Mouse (Mus musculus): Measurements from ENCODE around the gene Nox1. TPM values are rescaled to one million over a fixed set of nuclear protein-coding genes. Genes with fewer than 3 reads are reported as not detected.

Nox1 gene
- polyA plus RNA-seq, 1 experiment from 2014 or later: 0.05 TPM

DNA sequence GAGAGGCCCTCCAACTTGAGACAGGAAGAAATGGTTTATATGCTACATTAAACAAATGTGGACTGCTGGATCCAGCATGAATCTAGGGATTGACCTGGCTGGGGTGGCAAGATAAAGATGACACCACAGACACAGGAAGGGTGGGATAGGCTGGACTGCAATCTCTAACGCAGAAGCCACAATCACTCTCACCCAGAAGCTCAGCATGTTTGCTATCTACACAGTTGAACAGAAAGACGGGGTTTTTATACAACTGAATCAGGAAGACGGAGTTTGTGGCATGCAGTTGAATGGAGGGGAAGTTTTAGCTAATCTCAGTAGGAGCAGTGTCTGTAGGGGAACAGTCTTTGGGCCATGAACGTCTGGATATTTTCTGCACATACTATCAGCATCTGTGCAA is 79.8 kb downstream of the Nox1 start:
- H3K4me1 ChIP-seq (ENCODE audit: control insufficient read depth, insufficient read depth, low read length): no peaks in the 10 kb centered on the region
- H3K4me2 ChIP-seq (ENCODE audit: low read depth, low read length): no peak overlapping the region
- no peak overlapping the region for H3K9ac ChIP-seq (ENCODE audit: low read depth, low read length)
- no peak for ATAC-seq
- H3K4me3 ChIP-seq (ENCODE audit: low read length): no peak overlapping the region
- H3K36me3 ChIP-seq (ENCODE audit: control insufficient read depth, insufficient read depth, low read length): no peaks in the 10 kb centered on the region
- H3K27ac ChIP-seq (ENCODE audit: low read length): no peak overlapping the region
- no peaks in the 10 kb centered on the region for H3K27me3 ChIP-seq (replicated peaks; ENCODE audit: control insufficient read depth, insufficient read depth, low read length)
- H3K9me3 ChIP-seq (ENCODE audit: control insufficient read depth, low read length): no peaks in the 10 kb centered on the region
- WGBS: 82% methylated on average over 4 of the region's 4 CpGs

DNA sequence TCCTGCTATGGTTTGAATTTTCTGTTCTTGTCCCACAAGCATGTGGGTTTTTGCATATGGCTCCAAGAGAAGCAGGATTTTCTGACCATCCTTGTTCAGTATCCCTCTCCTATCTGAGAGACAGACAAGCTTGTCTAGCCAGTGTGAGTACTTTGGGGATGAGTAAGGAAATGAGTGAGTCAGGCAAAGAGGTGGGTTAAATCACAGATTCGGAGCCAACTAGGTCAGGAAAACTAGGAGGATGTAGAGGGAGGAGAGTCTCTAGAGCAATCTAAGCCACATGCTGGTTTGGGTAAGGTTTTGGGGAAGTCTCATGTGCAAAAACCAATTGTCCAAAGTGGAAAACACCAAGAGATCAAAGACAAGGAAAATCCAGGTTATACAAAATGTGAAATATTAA is 80.2 kb downstream of the Nox1 start:
- Histone ChIP-seq H3K9me3 (ENCODE audit: control insufficient read depth, low read length) (no peaks in the 10 kb centered on the region), H3K4me1 (ENCODE audit: control insufficient read depth, insufficient read depth, low read length) (no peaks in the 10 kb centered on the region), H3K36me3 (ENCODE audit: control insufficient read depth, insufficient read depth, low read length) (no peaks in the 10 kb centered on the region), H3K27ac (ENCODE audit: low read length) (no peak overlapping the region), H3K27me3 (replicated peaks; ENCODE audit: control insufficient read depth, insufficient read depth, low read length) (no peaks in the 10 kb centered on the region), H3K4me3 (ENCODE audit: low read length) (no peak overlapping the region), H3K4me2 (ENCODE audit: low read depth, low read length) (no peak overlapping the region), H3K9ac (ENCODE audit: low read depth, low read length) (no peak overlapping the region)
- ATAC-seq: no peak
- WGBS: 89% methylated on average over 1 of the region's 1 CpGs

DNA sequence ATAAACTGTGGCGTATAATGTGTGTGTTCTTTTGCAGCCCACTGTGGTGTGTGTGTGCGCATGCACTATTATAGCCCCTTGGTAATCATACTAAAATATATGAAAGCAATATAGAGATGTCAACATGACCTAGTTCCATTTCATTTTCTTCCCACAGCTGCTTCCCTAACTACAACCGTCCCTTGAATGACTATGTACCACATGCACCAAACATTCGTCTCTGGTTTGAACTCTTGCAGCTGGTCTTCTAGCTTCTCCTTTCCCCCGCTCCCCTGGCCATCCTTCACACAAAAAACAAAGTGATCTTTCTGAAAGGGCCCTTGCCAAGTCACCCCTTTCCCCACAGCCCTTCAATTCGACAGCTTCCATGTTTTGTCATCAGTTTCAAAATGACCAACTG is 81.7 kb downstream of the Nox1 start:
- Histone ChIP-seq H3K36me3 (ENCODE audit: control insufficient read depth, insufficient read depth, low read length) (no peaks in the 10 kb centered on the region), H3K27me3 (replicated peaks; ENCODE audit: control insufficient read depth, insufficient read depth, low read length) (no peaks in the 10 kb centered on the region), H3K9ac (ENCODE audit: low read depth, low read length) (no peak overlapping the region), H3K4me3 (ENCODE audit: low read length) (no peak overlapping the region), H3K27ac (ENCODE audit: low read length) (no peak overlapping the region), H3K4me1 (ENCODE audit: control insufficient read depth, insufficient read depth, low read length) (no peaks in the 10 kb centered on the region), H3K4me2 (ENCODE audit: low read depth, low read length) (no peak overlapping the region), H3K9me3 (ENCODE audit: control insufficient read depth, low read length) (no peaks in the 10 kb centered on the region)
- no peak for ATAC-seq
- WGBS: 79% methylated on average over 6 of the region's 6 CpGs

DNA sequence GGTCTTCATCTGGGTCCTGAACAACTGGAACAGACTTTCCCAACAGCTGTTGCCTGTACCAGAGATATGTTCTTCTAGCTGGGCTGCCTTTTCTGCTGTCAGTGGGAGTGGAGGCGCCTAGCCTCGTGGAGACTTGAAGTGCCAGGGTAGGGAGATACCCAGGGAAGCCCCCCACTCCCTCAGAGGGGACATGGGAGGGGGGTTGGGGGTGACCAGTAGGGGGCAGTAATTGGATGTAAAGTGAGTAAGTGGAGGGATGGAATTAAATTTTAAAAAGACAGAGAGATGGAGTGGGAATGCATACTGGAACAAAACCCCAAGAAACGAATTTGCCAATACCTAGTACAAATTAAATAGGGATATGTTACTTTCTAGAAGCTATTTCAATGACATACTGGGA is 87.9 kb downstream of the Nox1 start:
- H3K27me3 ChIP-seq (replicated peaks; ENCODE audit: control insufficient read depth, insufficient read depth, low read length): no peaks in the 10 kb centered on the region
- no peak overlapping the region for H3K4me2 ChIP-seq (ENCODE audit: low read depth, low read length)
- H3K36me3 ChIP-seq (ENCODE audit: control insufficient read depth, insufficient read depth, low read length): no peaks in the 10 kb centered on the region
- no peak overlapping the region for H3K4me3 ChIP-seq (ENCODE audit: low read length)
- no peak overlapping the region for H3K27ac ChIP-seq (ENCODE audit: low read length)
- no peaks in the 10 kb centered on the region for H3K4me1 ChIP-seq (ENCODE audit: control insufficient read depth, insufficient read depth, low read length)
- no peaks in the 10 kb centered on the region for H3K9me3 ChIP-seq (ENCODE audit: control insufficient read depth, low read length)
- no peak for ATAC-seq
- 49% methylated on average over 3 of the region's 3 CpGs for WGBS
- no peak overlapping the region for H3K9ac ChIP-seq (ENCODE audit: low read depth, low read length)

DNA sequence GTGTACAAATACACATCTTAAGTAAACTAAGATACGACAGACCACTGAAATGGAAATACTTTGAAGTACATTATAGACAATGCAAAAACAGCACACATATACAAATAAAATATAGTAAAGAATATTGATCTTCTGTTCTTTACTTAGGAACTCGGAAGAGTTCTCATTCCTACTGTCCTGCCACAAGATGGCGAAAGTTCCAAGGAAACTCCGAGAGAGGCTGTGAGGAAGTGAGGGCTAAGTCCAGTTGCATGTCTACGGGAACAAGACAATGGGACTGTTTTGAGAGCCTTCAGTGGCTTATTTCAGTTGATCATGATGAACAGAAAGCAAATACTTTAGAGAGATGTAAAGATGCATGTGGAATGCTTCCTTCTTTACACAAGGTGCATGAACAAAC is 89.5 kb downstream of the Nox1 start:
- H3K9ac ChIP-seq (ENCODE audit: low read depth, low read length): no peak overlapping the region
- no peaks in the 10 kb centered on the region for H3K36me3 ChIP-seq (ENCODE audit: control insufficient read depth, insufficient read depth, low read length)
- no peaks in the 10 kb centered on the region for H3K4me1 ChIP-seq (ENCODE audit: control insufficient read depth, insufficient read depth, low read length)
- H3K9me3 ChIP-seq (ENCODE audit: control insufficient read depth, low read length): no peaks in the 10 kb centered on the region
- ATAC-seq: no peak
- H3K27ac ChIP-seq (ENCODE audit: low read length): no peak overlapping the region
- H3K4me3 ChIP-seq (ENCODE audit: low read length): no peak overlapping the region
- 23% methylated on average over 5 of the region's 5 CpGs for WGBS
- no peaks in the 10 kb centered on the region for H3K27me3 ChIP-seq (replicated peaks; ENCODE audit: control insufficient read depth, insufficient read depth, low read length)
- H3K4me2 ChIP-seq (ENCODE audit: low read depth, low read length): no peak overlapping the region

DNA sequence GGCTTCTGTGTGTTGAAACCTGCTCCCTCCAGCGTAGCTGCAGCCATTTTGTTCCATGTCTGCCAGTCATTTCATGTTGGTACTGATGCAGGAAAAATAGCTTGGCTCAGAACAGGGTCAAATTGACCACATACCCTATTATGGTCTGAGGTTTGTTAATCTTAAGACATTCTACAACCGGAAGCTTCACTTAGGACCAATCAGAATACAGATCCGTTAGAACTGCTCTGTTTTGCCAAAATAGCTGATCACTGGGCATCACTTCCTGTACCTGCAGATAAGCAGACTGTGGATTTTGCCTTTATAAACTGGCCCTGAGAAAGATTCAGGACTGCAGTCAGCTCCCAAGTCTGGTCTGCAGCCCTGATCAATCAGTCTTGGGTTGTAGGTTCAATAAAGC is 93.2 kb downstream of the Nox1 start:
- no peaks in the 10 kb centered on the region for H3K36me3 ChIP-seq (ENCODE audit: control insufficient read depth, insufficient read depth, low read length)
- WGBS: 69% methylated on average over 3 of the region's 3 CpGs

DNA sequence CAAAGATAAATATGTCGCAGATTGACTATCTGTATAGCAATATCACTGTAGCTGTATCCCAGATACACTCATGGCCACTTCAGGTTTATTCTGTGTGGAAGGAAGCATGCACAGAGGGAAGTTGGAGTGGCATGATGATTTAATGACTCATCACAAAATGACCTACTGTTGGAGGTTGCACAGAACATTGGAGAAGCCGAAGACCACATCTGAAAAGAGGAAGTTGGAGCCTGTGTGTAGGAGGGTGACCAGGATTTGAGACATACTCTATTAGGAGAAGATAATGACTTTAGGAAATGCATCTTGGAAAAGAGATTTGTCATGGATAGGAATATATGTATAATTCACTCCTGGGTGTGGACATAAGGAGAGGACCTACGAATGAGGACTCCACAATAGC is 105.3 kb downstream of the Nox1 start:
- Histone ChIP-seq H3K9me3 (ENCODE audit: control insufficient read depth, low read length) (no peaks in the 10 kb centered on the region), H3K27me3 (replicated peaks; ENCODE audit: control insufficient read depth, insufficient read depth, low read length) (no peaks in the 10 kb centered on the region), H3K36me3 (ENCODE audit: control insufficient read depth, insufficient read depth, low read length) (no peaks in the 10 kb centered on the region), H3K9ac (ENCODE audit: low read depth, low read length) (no peak overlapping the region), H3K4me1 (ENCODE audit: control insufficient read depth, insufficient read depth, low read length) (no peaks in the 10 kb centered on the region), H3K27ac (ENCODE audit: low read length) (no peak overlapping the region), H3K4me2 (ENCODE audit: low read depth, low read length) (no peak overlapping the region), H3K4me3 (ENCODE audit: low read length) (no peak overlapping the region)
- no peak for ATAC-seq
- WGBS: 65% methylated on average over 3 of the region's 3 CpGs

More for the DNA sequence above, 93.2 kb downstream of the Nox1 start:
- Histone ChIP-seq H3K4me1 (ENCODE audit: control insufficient read depth, insufficient read depth, low read length) (no peaks in the 10 kb centered on the region), H3K9me3 (ENCODE audit: control insufficient read depth, low read length) (no peaks in the 10 kb centered on the region), H3K27me3 (replicated peaks; ENCODE audit: control insufficient read depth, insufficient read depth, low read length) (no peaks in the 10 kb centered on the region), H3K27ac (ENCODE audit: low read length) (no peak overlapping the region), H3K4me3 (ENCODE audit: low read length) (no peak overlapping the region), H3K4me2 (ENCODE audit: low read depth, low read length) (no peak overlapping the region), H3K9ac (ENCODE audit: low read depth, low read length) (no peak overlapping the region)
- no peak for ATAC-seq

DNA sequence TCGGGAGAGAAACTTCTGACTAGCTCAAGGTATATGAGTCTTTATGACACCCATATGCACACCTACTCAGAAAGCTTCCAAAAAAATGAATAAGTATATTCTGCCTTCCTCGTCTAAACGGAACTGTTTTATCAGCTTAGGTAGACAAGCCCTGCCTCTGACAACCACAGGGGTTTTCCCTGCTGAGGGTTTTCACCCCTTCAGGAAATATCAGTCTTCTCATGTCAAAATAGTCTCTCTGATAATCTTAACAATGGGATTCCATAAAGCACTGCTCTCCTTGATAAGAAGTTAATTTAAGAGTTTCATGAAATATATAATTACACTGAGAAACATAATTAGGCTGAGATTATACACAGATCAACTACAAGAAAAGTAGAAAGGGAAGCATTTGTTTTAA is 110.0 kb downstream of the Nox1 start:
- H3K4me2 ChIP-seq (ENCODE audit: low read depth, low read length): no peak overlapping the region
- no peaks in the 10 kb centered on the region for H3K4me1 ChIP-seq (ENCODE audit: control insufficient read depth, insufficient read depth, low read length)
- WGBS: 57% methylated on average over 3 of the region's 3 CpGs
- no peak overlapping the region for H3K27ac ChIP-seq (ENCODE audit: low read length)
- no peaks in the 10 kb centered on the region for H3K9me3 ChIP-seq (ENCODE audit: control insufficient read depth, low read length)
- no peaks in the 10 kb centered on the region for H3K36me3 ChIP-seq (ENCODE audit: control insufficient read depth, insufficient read depth, low read length)
- no peaks in the 10 kb centered on the region for H3K27me3 ChIP-seq (replicated peaks; ENCODE audit: control insufficient read depth, insufficient read depth, low read length)
- no peak for ATAC-seq
- no peak overlapping the region for H3K4me3 ChIP-seq (ENCODE audit: low read length)
- H3K9ac ChIP-seq (ENCODE audit: low read depth, low read length): no peak overlapping the region

DNA sequence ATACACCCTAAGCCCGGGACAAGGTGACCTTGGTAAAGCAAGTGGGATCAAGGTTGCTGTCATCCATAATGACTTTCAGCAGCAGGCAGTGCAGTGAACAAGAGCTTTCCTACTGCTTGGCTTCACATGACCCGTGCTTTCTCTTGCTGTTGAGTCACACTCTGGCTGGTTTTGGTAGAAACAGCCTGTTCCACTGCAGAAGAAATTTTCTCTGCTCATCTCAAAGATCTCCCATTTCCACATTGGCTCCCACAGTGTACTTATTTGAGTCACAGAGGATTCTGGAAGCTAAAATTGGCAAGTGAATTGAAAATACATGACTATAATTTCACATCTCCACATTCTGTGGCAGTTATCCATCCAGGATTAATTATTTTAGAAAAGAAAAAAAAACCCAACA is 119.1 kb downstream of the Nox1 start:
- Histone ChIP-seq H3K27me3 (replicated peaks; ENCODE audit: control insufficient read depth, insufficient read depth, low read length) (no peaks in the 10 kb centered on the region), H3K36me3 (ENCODE audit: control insufficient read depth, insufficient read depth, low read length) (no peaks in the 10 kb centered on the region), H3K27ac (ENCODE audit: low read length) (no peak overlapping the region), H3K9me3 (ENCODE audit: control insufficient read depth, low read length) (no peaks in the 10 kb centered on the region), H3K9ac (ENCODE audit: low read depth, low read length) (no peak overlapping the region), H3K4me2 (ENCODE audit: low read depth, low read length) (no peak overlapping the region), H3K4me3 (ENCODE audit: low read length) (no peak overlapping the region), H3K4me1 (ENCODE audit: control insufficient read depth, insufficient read depth, low read length) (no peaks in the 10 kb centered on the region)
- 57% methylated on average over 2 of the region's 2 CpGs for WGBS
- ATAC-seq: no peak

DNA sequence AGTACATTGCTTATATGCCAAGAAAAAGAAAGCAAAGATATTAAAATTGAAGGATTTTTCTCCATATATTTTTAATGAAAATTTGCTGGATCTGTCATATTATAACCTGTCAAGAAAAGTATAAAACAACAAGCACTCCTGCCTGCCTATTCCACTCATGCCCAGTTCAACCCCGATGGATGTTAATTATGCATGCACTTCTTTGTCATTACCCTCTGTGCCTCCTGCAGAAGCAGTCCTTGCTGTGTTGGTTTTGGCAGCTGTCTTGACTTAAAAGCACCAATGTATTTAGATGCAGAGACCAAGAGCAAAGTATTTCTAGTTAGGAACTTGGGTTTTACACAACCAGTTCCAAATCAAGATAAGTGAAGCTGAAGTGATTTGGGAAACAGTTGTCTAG is 136.3 kb downstream of the Nox1 start:
- Histone ChIP-seq H3K4me1 (ENCODE audit: control insufficient read depth, insufficient read depth, low read length) (no peaks in the 10 kb centered on the region), H3K9ac (ENCODE audit: low read depth, low read length) (no peak overlapping the region), H3K4me2 (ENCODE audit: low read depth, low read length) (no peak overlapping the region), H3K27ac (ENCODE audit: low read length) (no peak overlapping the region), H3K27me3 (replicated peaks; ENCODE audit: control insufficient read depth, insufficient read depth, low read length) (no peaks in the 10 kb centered on the region), H3K9me3 (ENCODE audit: control insufficient read depth, low read length) (no peaks in the 10 kb centered on the region), H3K4me3 (ENCODE audit: low read length) (no peak overlapping the region), H3K36me3 (ENCODE audit: control insufficient read depth, insufficient read depth, low read length) (no peaks in the 10 kb centered on the region)
- WGBS: 89% methylated on average over 1 of the region's 1 CpGs
- no peak for ATAC-seq
